Mouse (Mus musculus) kidney, adult 2 months (tissue): ENCODE measurements around the gene Phf14.

Experiments
- CTCF ChIP-seq: fragments of 200-500 bp; conservative IDR thresholded peaks from 2 replicates; pipeline ENCODE4 v1.5.1; 2011; ENCODE audit warnings: low read depth, mild to moderate bottlenecking, control low read depth, low read length, moderate library complexity, mixed read lengths; ENCODE audit not compliant: insufficient read depth, insufficient read length
- POLR2A ChIP-seq: fragments of 200-500 bp; IDR thresholded peaks from one replicate; pipeline ENCODE4 v1.6.1; 2011; ENCODE audit warnings: low read depth, low read length, control low read depth

DNA sequence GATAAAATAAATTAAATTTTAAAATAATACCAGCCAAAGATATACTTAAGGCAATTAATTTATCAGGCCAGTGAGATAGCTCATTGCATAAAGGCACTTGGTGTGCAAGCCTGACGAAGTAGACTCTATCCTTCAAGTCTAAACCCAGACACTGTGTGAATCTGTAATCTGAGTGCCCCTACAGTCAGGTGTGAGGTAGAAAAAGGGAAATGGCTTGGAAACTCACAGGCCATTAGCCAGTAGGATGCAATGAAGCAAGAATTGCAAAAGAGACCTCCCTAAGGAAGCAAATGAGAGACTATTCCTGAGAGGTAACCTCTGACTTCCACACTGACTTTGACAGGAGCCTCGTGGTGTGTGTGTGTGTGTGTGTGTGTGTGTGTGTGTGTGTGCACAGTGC, 145.3 kb downstream of the Phf14 start:
- TF ChIP-seq POLR2A (no peak), CTCF (no peak)
